Mouse (Mus musculus): ENCODE data around the gene Ero1l. TPM values are rescaled to one million over a fixed set of nuclear protein-coding genes. Genes with fewer than 3 reads are reported as not detected.

Gene Ero1l
- 39.1 and 45.8 TPM in 2 replicates for polyA plus RNA-seq (2015; fragmentation: Nextera tagmentation; extraction: Ambion mirVana)

DNA sequence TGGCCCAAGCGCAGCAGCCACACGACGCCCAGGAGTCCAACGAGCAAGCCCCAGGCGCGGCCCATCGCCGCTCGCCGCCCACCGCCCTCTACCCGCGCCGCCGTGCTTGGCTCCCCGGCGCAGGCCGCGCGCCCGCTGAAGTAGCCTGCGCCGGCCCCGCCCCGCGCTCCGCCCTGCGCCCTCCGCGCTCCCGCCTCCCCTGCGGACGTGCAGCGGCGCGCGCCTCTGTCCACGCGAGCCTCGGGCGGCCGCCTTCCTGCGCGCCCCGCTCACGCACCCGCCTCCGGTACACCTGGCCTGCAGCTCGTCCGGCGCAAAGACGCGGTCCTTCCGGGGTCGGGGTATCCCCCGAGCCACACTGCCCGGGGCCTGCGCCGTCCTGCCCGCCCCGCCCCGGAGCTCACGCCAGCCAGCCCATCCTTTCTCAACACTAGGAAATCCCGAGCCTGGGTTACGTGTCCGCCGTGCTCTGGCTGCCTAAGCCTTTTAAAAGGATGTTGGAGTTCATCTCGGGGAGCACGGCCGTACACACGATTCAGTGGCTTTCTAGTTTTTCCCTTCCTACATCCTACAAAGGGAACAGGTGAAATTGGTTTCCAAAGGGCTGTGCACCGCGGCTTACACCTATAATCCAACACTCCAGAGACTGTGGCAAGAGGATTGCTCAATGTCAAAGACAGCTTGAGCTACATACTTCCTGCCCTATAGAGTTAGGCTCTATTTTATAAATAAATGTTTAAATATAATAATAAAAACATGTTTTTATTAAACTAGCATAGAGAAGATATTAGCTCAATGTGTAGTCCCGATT, at the start of gene Ero1l:
Ero1l (minus strand) TSS at position 346 of the 811 bp plus-strand sequence.
- Histone ChIP-seq H3K9ac (peak within 1 kb of the TSS; percentile 81), H3K36me3 (no peaks in the 10 kb centered on the region), H3K9me3 (no peaks in the 10 kb centered on the region), H3K27ac (peak within 1 kb of the TSS; percentile 95), H3K4me2 (peak within 1 kb of the TSS; percentile 63), H3K4me3 (peak within 1 kb of the TSS; percentile 94), H3K27me3 (0 out of 2 replicates have a peak, but pooled peaks cover 2% of the 10 kb centered on the region), H3K4me1 (peaks cover 7% of the 10 kb centered on the region)
- ATAC-seq (ENCODE audit: insufficient number of reproducible peaks, low FRiP score, low TSS enrichment, low read depth), result peak; percentile 94
- 2% methylated on average over 57 of the region's 74 CpGs for WGBS

GRCm38 (mm10) chr14:45365196-45365587, 46.6 kb upstream of the Ero1l start:
- no peak overlapping the region for H3K4me3 ChIP-seq
- ATAC-seq (ENCODE audit: insufficient number of reproducible peaks, low FRiP score, low TSS enrichment, low read depth), result no peak
- no peak overlapping the region for H3K9ac ChIP-seq
- H3K27ac ChIP-seq, result no peak overlapping the region
- peaks cover 13% of the 10 kb centered on the region for H3K36me3 ChIP-seq
- H3K4me2 ChIP-seq, result no peak overlapping the region
- H3K9me3 ChIP-seq, result no peaks in the 10 kb centered on the region
- no peaks in the 10 kb centered on the region for H3K4me1 ChIP-seq
- WGBS, result 90% methylated on average over 6 of the region's 6 CpGs
- H3K27me3 ChIP-seq, result no peaks in the 10 kb centered on the region

DNA sequence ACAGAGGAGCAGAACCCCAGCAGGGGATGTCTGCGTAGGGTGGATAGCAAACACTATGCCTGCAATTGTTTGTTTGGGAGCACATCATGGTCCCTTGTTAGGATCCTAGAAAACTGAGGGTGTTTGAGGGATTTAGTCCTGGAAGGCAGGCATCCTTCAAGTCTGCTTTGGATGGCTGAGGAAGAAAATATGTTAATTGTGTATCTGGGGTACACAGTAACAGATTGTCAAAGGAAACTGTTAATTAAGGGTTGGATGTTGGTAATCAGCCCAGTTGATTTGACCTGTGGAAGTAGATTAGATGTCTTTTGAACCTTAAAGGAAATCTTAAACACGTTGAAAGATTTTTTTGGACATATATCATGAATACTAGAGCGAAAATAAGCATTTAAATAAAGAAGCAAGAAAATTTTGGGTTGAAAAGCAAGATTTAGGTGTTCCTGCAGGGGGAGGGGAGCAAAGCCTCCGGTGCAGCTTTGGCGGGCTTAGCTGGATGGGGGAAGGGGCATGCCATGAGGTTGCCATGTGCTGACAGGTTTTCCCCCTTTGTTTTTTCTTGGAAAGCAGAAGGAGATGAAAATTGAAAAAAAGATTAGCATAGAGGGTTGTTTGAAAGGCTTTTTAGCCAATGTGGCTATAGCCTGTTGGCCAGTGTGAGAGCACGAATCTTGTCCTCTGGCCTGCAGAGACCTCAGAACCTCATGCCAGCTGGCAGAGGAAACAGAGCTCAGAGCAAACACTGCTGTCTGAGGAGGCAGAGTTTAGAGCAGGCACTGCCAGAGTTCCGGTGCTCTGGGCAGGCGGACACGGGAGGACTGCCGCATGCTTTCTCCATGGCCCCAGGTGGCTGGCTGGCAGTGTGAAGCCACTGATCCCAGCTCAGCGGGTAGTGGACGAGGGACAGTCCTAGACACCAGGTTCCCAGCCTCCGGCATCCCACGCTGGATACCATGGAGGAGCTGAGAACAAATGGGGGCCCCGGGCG, 45.9 kb upstream of the Ero1l start:
- peaks cover 7% of the 10 kb centered on the region for H3K36me3 ChIP-seq
- no peaks in the 10 kb centered on the region for H3K4me1 ChIP-seq
- H3K4me3 ChIP-seq, result no peak overlapping the region
- no peak overlapping the region for H3K9ac ChIP-seq
- H3K9me3 ChIP-seq, result no peaks in the 10 kb centered on the region
- H3K27ac ChIP-seq, result no peak overlapping the region
- WGBS, result 83% methylated on average over 16 of the region's 16 CpGs
- no peak for ATAC-seq (ENCODE audit: insufficient number of reproducible peaks, low FRiP score, low TSS enrichment, low read depth)
- H3K27me3 ChIP-seq, result no peaks in the 10 kb centered on the region
- no peak overlapping the region for H3K4me2 ChIP-seq

DNA sequence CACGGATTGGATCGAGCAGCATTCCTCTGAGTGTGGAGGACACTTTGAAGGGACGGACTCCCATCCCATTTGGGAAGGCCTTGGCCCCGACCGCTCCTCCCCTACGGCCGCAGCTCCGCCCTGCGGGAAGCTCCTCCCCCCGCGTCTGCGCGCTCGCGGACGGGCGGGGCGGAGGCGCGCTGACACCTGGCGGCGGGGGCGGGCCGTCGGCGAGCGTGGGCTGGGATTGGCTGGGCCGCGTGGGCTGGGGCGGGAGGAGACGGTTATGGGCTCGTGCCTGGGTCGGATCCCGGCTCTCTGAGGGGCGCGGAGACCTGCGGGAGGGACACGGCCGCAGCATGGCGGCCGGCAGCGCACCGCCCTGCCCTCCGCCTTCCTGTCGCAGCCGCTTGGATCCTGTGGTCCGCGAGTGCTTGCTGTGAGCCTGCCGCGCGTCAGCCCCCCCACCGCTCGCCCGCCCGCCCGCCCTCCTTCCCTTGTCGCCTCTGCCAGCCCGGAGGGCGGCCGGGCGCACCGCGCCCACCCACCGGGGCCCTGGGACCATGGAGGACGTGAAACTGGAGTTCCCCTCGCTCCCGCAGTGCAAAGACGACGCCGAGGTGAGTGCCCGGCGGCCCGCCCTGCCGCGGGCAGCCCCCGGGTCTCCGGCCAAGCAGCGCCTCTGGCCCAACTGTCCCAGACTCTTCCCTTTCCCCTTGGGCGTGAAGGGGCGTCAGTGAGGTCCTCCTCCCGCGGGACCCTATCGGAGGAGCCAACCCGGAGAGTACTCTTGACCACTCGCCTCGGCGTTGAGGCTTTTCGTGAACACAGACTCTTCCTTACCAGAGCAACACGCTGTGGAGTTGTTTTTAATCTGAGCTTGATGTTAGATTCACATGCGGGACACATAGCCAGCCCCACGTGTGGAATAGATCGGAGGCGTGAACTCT, 32.6 kb upstream of the Ero1l start, which contains the start of gene Styx:
Styx (plus strand) TSS at position 163 of the 929 bp plus-strand sequence.
- ATAC-seq (ENCODE audit: insufficient number of reproducible peaks, low FRiP score, low TSS enrichment, low read depth), result peak; percentile 98
- under 1% methylated on average over 67 of the region's 93 CpGs for WGBS
- peak within 1 kb of the TSS; percentile 74 for H3K4me3 ChIP-seq

GRCm38 (mm10) chr14:45329589-45330181, 11.1 kb upstream of the Ero1l start, which contains the start of gene Psmc6:
TSS of gene Psmc6 (plus strand) at chr14:45329788.
- Histone ChIP-seq H3K27ac (peak within 1 kb of the TSS; percentile 86), H3K9me3 (no peaks in the 10 kb centered on the region), H3K4me3 (peak within 1 kb of the TSS; percentile 88), H3K9ac (peak within 1 kb of the TSS; percentile 67), H3K4me1 (peaks cover 5% of the 10 kb centered on the region; the same call in 1 of the 2 replicates), H3K4me2 (peak within 1 kb of the TSS; percentile 56), H3K36me3 (peaks cover 23% of the 10 kb centered on the region), H3K27me3 (no peaks in the 10 kb centered on the region)
- WGBS, result under 1% methylated on average over 44 of the region's 44 CpGs
- peak; percentile 94 for ATAC-seq (ENCODE audit: insufficient number of reproducible peaks, low FRiP score, low TSS enrichment, low read depth)

More for the DNA sequence above, 32.6 kb upstream of the Ero1l start, which contains the start of gene Styx:
- Histone ChIP-seq H3K27ac (peak within 1 kb of the TSS; percentile 77), H3K4me2 (peak within 1 kb of the TSS; percentile 51), H3K27me3 (no peaks in the 10 kb centered on the region), H3K9ac (peak within 1 kb of the TSS; percentile 64), H3K4me1 (peaks cover 9% of the 10 kb centered on the region), H3K9me3 (no peaks in the 10 kb centered on the region), H3K36me3 (peaks cover 19% of the 10 kb centered on the region)

DNA sequence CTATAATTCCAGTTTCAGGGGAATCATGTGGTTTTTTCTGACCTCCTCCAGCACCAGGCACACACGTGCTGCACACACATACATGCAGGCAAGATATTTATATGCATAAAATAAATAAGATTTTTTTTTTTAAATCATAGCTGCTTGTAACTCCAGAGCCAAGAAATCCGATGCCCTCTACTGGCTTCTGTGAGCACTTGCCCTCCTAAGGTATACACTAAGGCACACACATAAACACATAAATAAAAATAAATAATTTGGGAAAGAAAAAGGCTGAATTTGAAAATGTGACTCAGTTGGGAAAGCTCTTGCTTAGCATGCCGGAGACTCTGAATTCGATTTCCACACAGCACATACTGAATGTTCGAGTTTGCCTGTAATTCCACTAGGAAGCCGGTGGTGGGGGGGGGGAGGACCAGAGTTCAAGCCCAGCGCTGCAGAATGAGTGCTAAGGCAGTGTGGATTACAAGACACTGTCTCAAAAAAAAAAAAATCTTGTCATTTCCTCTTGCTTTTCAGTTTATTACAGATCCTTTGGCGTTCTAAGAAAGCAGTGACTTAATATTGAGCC, 10.5 kb upstream of the Ero1l start:
- H3K9ac ChIP-seq, result no peak overlapping the region; the same call in 1 of the 2 replicates
- ATAC-seq (ENCODE audit: insufficient number of reproducible peaks, low FRiP score, low TSS enrichment, low read depth), result no peak
- H3K4me1 ChIP-seq, result peaks cover 5% of the 10 kb centered on the region; the same call in 1 of the 2 replicates
- H3K36me3 ChIP-seq, result peaks cover 20% of the 10 kb centered on the region
- WGBS, result 14% methylated on average over 8 of the region's 8 CpGs
- 0 out of 2 replicates have a peak overlapping the region, but pooled peaks have one; percentile 43 for H3K27ac ChIP-seq
- peak overlapping the region; percentile 88 for H3K4me3 ChIP-seq
- peak overlapping the region; percentile 51 for H3K4me2 ChIP-seq
- H3K9me3 ChIP-seq, result no peaks in the 10 kb centered on the region
- H3K27me3 ChIP-seq, result no peaks in the 10 kb centered on the region

DNA sequence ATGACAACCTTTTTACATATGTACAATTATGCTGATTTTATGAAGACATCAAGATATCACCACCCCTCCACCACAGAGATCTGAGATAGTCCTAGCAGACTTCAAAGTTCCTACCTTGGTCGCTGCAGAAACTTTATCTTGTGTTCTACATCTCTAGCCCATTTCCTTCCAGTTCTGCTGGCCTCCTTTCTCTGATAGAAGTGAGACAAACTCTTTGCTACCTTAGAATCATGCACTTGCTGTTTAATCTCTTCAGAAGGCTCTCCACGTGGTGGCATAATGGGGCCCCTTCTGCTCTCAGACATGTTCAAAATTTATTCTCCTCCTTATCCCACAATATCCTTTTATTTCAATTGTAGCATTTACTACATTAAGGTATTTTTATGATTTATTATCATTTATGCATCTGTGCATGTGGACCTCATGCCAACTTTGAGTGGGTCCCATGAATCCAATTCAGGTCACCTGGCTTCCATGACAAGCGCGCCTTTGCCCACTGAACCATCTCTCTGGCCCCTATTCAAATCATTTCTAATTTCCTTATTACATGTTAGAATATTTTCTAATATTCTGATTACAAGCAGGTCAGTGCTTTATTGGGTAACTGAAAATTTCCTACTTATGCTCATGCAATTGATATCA, 9.6 kb upstream of the Ero1l start:
- Histone ChIP-seq H3K27ac (no peak overlapping the region), H3K4me2 (no peak overlapping the region), H3K4me3 (no peak overlapping the region), H3K27me3 (no peaks in the 10 kb centered on the region), H3K36me3 (peaks cover 17% of the 10 kb centered on the region), H3K9me3 (no peaks in the 10 kb centered on the region), H3K9ac (no peak overlapping the region), H3K4me1 (peaks cover 5% of the 10 kb centered on the region; the same call in 1 of the 2 replicates)
- ATAC-seq (ENCODE audit: insufficient number of reproducible peaks, low FRiP score, low TSS enrichment, low read depth), result no peak
- 88% methylated on average over 4 of the region's 4 CpGs for WGBS

- H3K9me3 ChIP-seq, result no peaks in the 10 kb centered on the region
- no peaks in the 10 kb centered on the region for H3K27me3 ChIP-seq
- ATAC-seq (ENCODE audit: insufficient number of reproducible peaks, low FRiP score, low TSS enrichment, low read depth), result no peak
- no peaks in the 10 kb centered on the region for H3K36me3 ChIP-seq
- H3K4me3 ChIP-seq, result no peak overlapping the region
- H3K4me2 ChIP-seq, result no peak overlapping the region
- H3K27ac ChIP-seq, result no peak overlapping the region
- no peak overlapping the region for H3K9ac ChIP-seq
- no peaks in the 10 kb centered on the region for H3K4me1 ChIP-seq
Observed at GRCm38 (mm10) chr14:45325471-45325870, 6.9 kb upstream of the Ero1l start.

- Histone ChIP-seq H3K27me3 (0 out of 2 replicates have a peak, but pooled peaks cover 2% of the 10 kb centered on the region), H3K9ac (no peak overlapping the region), H3K27ac (no peak overlapping the region), H3K9me3 (no peaks in the 10 kb centered on the region), H3K4me1 (no peaks in the 10 kb centered on the region), H3K4me2 (no peak overlapping the region), H3K4me3 (no peak overlapping the region), H3K36me3 (no peaks in the 10 kb centered on the region)
- ATAC-seq (ENCODE audit: insufficient number of reproducible peaks, low FRiP score, low TSS enrichment, low read depth), result no peak
- WGBS, result 70% methylated on average over 3 of the region's 3 CpGs
Observed at GRCm38 (mm10) chr14:45323320-45323719, 4.7 kb upstream of the Ero1l start.

DNA sequence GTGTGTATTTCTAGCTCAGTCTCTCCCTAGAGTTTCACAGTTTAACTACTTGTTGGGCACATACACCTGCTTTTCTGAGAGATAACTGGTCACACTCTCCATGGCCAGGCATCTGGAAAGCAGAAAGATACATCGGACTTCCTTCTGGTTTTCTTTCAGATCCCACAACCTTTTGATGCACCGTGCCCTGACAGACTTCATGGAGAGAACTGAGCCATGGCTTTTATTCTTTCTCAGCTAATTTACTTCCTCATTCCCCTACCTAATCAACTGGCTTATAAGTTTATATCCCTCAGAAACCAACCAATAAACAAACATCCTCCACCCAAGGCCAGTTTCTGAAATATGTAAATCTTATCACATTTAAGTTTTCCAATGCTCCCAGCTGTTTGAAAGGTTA, 3.9 kb upstream of the Ero1l start:
- no peaks in the 10 kb centered on the region for H3K36me3 ChIP-seq
- H3K4me3 ChIP-seq, result no peak overlapping the region
- H3K27me3 ChIP-seq, result 0 out of 2 replicates have a peak, but pooled peaks cover 2% of the 10 kb centered on the region
- no peak overlapping the region for H3K9ac ChIP-seq
- WGBS, result 81% methylated on average over 2 of the region's 2 CpGs
- H3K4me1 ChIP-seq, result 0 out of 2 replicates have a peak, but pooled peaks cover 2% of the 10 kb centered on the region
- no peaks in the 10 kb centered on the region for H3K9me3 ChIP-seq
- H3K27ac ChIP-seq, result no peak overlapping the region
- no peak overlapping the region for H3K4me2 ChIP-seq
- ATAC-seq (ENCODE audit: insufficient number of reproducible peaks, low FRiP score, low TSS enrichment, low read depth), result no peak

Data from limb, embryonic 15.5 days (tissue).